Mouse (Mus musculus): ENCODE measurements around the gene Gab1.

The Gab1 gene

GRCm38 (mm10) chr8:80840090-80840489 lies 40.2 kb downstream of the Gab1 start:
- DNase-seq: no peak

GRCm38 (mm10) chr8:80838199-80838598 lies 42.1 kb downstream of the Gab1 start:
- DNase-seq: no peak

DNA sequence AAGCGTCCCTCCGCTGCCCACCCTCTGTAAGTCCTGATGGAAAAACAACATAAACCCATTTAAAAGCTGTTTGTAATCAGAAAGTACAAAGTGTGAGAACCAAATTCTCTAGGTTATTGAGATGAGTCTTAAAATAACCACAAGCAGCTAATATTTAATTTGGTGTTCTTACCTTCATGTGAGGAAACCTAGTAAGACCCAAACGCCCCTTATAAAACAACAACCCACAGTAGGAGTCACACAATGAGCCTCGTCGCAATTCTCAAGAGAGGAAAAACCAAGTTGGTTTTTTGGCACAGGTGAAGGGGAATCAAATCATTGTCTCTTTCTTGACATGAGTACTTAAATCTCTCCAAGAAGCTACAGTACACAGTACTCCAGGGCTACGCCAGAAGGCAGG lies 44.9 kb downstream of the Gab1 start:
- no peak for DNase-seq

GRCm38 (mm10) chr8:80834443-80834842 lies 45.9 kb downstream of the Gab1 start:
- no peak for DNase-seq

GRCm38 (mm10) chr8:80832534-80832933 lies 47.8 kb downstream of the Gab1 start:
- DNase-seq: no peak

GRCm38 (mm10) chr8:80831876-80832524 lies 48.3 kb downstream of the Gab1 start:
- no peak for DNase-seq

- DNase-seq: no peak
Observed at GRCm38 (mm10) chr8:80830724-80831566, 49.4 kb downstream of the Gab1 start.

GRCm38 (mm10) chr8:80830141-80830540 lies 50.2 kb downstream of the Gab1 start:
- DNase-seq: no peak

DNA sequence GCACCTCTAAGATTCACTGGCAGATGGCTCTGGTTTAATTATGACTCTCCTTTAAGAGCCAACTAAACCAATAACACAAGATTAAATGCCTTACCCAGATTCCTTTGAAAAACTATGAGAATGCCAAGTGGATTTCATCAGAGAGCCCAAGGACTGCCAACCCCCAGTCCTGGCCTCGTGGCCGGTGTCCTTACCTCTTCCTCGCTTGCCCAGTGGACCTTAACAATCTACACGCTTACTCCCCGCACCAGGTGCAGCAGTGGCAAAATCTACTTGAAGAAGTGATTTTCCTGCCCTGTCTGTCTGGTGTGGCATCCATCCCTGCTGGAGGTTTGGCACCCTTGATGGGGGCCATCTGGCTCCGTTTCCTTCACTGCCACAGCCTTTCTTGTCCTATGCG lies 53.3 kb downstream of the Gab1 start:
- DNase-seq: no peak

DNA sequence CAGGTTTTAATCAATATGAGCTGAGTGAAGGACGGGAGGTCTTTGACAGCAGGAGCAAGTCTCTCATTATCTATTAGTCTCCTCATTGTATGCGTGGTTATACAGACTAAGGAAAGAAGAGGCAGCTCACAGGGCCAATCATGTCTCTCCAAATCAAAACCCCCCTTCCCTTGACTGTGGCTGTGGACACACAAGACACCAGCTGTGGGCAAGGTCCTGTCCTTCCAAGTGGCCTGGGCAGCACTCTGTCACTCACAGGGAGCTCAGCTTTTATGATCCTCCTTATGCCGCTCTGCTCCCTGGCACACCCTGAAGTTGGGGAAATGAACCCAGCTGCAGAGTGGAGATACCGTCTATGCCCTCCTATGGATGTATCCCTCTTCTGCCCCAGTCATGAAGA lies 55.2 kb downstream of the Gab1 start:
- DNase-seq: no peak

- no peak for DNase-seq
Observed at GRCm38 (mm10) chr8:80824426-80824825, 55.9 kb downstream of the Gab1 start.

DNA sequence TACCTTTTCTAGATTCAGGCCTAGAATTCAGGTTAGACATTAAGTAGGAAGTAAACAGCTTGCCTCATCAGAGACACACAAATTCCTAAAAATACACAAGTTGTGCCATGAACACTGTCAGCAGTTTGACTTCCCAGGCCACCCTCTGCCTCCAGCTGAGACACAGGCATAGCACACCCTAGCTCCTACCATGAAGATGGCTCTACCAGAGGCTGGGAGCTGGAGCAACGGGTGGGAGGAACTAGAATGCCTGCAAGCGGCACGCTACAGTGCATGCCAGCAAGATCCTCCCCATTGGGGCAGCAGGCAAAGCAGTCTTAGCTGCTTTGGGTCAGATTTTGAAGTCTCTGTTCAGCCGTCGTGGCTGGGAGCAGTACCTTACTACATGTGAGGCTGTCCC lies 57.1 kb downstream of the Gab1 start:
- no peak for DNase-seq

DNA sequence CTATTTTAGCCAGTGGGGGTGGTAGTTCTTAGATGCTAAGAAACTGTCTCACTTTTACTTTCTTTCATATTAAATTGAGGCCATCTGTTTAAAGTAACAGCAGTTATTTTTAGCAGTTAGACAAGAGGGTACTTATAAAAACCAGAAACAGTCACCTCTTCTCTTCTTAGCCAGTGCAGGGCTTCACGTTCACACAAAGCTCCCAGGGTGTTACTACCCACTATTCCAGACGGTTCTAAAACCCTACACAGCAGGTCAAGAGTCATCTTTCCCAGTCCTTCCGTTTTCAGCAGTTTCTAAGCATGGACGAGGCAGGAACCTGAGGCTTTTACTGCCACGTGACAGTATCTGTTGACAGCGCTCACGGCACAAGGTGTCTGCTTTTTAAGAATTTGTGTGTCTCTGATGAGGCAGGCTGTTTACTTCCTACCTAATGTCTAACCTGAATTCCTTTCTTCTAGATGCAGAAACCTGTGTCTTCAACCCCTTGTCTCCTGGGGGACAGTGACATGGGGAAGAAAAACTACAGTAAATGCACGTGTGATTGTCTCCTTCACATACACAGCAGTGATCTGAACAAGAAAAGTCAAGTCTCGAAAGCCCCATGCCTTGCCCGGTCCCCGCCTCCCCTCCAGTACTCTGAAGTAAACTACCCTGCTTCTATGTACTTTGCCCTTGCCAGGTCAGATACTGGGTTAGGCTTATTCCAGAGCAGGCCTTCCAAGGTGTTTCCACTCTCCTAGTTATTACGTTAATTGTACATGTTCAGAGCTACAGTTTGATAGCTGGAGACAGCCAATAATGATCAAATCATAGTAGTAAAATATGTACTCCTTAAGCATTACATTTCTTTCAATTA lies 58.7 kb downstream of the Gab1 start:
- no peak for DNase-seq

- no peak for DNase-seq
Observed at GRCm38 (mm10) chr8:80818978-80819377, 61.3 kb downstream of the Gab1 start.

GRCm38 (mm10) chr8:80817065-80817464 lies 63.3 kb downstream of the Gab1 start:
- no peak for DNase-seq

GRCm38 (mm10) chr8:80815179-80815578 lies 65.1 kb downstream of the Gab1 start:
- no peak for DNase-seq

DNA sequence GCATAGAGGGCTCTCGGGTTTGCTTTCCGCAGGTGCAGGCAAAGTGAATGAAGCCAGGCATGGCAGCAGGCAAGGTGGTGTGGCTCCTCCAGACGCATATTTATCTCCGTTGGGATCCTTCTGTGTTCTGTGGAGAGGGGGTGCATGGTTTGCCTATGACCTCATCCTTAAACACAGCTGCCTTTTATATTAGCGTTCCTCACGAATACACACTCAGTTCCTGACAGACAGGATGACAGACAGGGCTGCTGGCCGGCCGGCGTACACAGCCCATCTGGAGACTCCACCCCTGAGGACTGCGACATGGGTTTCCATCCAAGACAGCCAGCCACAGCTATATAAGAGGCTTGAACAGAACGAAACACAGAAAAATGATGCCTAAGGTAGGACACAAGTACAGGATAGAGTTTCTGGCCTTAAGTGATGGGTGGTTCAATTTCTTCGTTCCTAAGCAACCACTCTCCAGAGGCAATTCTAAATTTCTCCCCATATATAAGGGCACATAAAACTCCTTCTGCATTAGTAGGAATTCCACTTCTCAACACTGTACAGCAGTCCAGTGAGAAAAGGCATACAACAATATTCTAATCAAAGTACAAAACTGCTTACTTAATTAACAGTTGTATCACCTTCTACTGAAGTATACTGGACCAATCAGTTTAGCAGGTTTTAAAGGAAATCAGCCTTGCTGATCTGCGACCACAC lies 66.1 kb downstream of the Gab1 start:
- DNase-seq: no peak

DNA sequence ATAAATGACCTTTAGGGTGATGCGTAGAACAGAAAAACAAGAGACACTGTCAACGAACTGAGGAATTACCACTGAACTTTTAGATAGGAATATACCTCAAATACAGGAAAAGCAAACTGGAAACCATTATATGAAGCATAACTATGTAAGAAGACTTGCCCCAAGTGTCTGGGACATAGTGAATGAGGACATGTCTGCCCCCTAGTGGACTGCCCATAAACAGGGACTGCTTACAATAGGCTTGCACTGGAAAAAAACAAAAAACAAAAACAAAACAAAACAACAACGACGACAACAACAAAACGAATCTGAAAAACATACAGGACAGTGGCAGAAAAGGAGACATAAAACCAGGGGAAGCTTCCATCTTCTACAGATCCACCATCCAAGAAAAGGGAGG lies 66.9 kb downstream of the Gab1 start:
- peak; percentile 23 for DNase-seq

- DNase-seq: no peak
Observed at GRCm38 (mm10) chr8:80811591-80811991, 68.7 kb downstream of the Gab1 start.

- no peak for DNase-seq
Observed at GRCm38 (mm10) chr8:80810916-80811315, 69.4 kb downstream of the Gab1 start.

DNA sequence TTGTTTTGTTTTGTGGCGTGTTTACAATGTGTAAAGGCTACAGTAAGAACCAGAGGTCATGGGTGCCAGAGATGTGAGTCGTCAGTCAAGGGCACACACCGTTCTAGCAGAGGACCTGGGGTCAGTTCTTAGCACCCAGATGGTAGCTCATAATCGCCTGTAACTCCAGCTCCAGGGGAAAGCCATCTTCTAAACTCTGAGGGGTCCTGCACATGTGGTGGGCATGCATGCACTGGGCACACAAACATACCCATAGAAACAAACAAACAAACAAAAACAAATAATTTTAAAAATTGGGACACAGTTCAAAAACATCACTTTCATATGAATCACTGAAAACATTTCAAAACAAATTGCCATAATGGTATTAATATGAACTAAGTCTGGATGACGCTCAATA lies 69.9 kb downstream of the Gab1 start:
- no peak for DNase-seq

DNA sequence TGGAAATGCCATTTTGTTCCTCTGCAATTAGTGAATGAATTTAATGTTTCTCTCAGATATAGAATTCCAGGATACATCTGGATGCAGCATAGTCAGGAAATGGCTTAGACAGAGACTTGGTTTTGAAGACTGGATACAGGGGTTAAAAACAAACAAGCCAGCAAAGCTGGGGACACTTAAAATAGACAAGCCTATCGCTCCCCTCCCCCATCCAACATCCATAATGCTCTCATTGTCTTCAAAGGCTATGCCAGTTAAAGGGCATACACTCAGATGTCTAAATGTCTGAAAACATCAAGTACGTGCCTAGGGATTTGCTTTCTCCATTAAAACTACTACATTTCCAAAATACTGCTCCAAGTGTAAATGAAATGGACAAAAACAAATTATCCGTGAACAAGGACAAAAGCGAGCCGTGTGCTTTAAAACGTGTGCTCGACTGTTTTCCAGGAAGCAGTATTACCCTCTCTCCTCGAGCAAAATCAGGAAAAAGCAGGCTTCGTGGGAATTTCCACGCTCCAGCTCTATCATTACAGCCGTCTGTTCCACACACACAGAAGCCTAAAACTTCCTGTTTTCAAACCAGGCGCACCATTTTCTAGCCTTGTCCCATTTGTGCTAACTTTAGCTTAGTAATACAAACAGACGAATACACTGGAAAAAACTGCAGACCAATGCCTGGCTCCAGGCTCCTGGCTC lies 72.4 kb downstream of the Gab1 start:
- DNase-seq: no peak

All from right cerebral cortex, postnatal 4 days (tissue).